Mouse (Mus musculus) brain, embryonic 14.5 days (tissue): ENCODE measurements at regions not wholly inside any gene's neighbourhood (a gene's known extent, or its start where the extent isn't known, plus 50 kb on each side); places are given as distances from the start of the nearest gene placed in this dataset.

ENCODE experiments used
- CTCF ChIP-seq: fragments of 200-500 bp; IDR thresholded peaks from 2 replicates; pipeline ENCODE4 v1.5.1; 2012; ENCODE audit warnings: inconsistent platforms, mild to moderate bottlenecking, moderate library complexity, borderline replicate concordance; ENCODE audit not compliant: insufficient read depth, insufficient read length; ENCODE audit errors: extremely low read depth
- POLR2A ChIP-seq: fragments of 200-500 bp; IDR thresholded peaks from 2 replicates; pipeline ENCODE4 v1.6.1; 2012; ENCODE audit warnings: mild to moderate bottlenecking, inconsistent platforms, borderline replicate concordance; ENCODE audit not compliant: poor library complexity, insufficient read depth, insufficient read length, severe bottlenecking; ENCODE audit errors: extremely low read depth

- no peak for TF ChIP-seq CTCF
- TF ChIP-seq POLR2A, result no peak
Observed at GRCm38 (mm10) chr7:138489471-138489870, 91.9 kb upstream of the Tcerg1l start.
